Mouse (Mus musculus) layer of hippocampus, adult 2 months (tissue): ENCODE data around the gene Cldn14. TPM values are rescaled to one million over a fixed set of nuclear protein-coding genes. Genes with fewer than 3 reads are reported as not detected.

Experiments used
- DNase-seq, 2 experiments: peaks; one replicate each; pipeline ENCODE4 v3.0.0; 2022; ENCODE audit warnings: low spot score in 2 of 2
- H3K27ac ChIP-seq: fragments of 200-600 bp; 2 replicates; pipeline ENCODE4 v1.8.1; 2022
- H3K4me3 ChIP-seq: fragments of 200-600 bp; 2 replicates; pipeline ENCODE4 v1.8.1; 2022; ENCODE audit warnings: mild to moderate bottlenecking
- CTCF ChIP-seq: fragments of 200-600 bp; conservative IDR thresholded peaks from 2 replicates; pipeline ENCODE4 v1.8.1; 2022; ENCODE audit warnings: antibody characterized with exemption, mild to moderate bottlenecking, moderate library complexity
- total RNA-seq, 2 experiments: library from RNA; stranded (reverse); gene quantifications; 2 replicates each; pipeline ENCODE4 v1.2.3; 2021

Gene Cldn14
- total RNA-seq, 2 experiments from 2014 or later: 0.92 to 0.98 TPM

DNA sequence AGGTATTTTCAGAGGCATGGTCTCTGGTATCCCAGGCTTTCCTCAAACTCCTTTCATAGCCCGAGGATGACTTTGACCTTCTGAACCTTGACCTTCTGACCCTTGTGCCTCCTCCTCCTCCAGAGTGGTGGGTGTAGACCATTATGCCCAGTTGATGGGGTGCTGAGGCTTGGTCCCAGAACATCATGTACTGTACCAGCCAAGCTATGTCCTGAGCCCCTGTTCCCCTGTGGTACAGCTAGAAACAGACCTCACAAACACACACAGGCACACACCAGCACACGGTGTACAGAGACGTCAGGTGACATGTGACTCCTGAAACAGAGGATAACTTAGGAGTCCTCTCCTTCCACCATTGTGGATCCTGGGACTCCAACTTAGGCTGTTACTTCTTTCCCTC is 95.8 kb downstream of the Cldn14 start:
- H3K27ac ChIP-seq: no peak overlapping the region
- no peak overlapping the region for H3K4me3 ChIP-seq
- TF ChIP-seq CTCF: no peak
- no peak for DNase-seq

DNA sequence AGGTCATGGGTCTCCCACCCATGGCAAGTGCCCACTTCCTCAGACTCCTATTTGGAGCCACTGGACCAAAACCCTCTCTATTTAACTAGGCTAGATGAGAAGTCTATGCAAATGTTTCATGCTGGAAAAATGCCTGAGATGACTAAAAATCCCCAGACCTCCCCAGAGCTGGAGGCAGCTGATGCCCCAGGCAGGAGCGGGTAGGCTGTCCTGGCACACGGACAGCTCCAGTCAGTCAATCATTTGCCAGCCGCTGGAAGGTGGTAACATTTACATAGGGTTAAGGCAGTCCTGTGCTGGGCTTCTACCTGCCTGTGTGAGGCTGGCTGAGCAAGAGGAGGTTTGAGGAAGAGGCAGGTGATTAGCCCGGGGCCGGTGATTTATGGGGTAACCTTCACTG is 96.5 kb downstream of the Cldn14 start:
- Histone ChIP-seq H3K27ac (no peak overlapping the region), H3K4me3 (no peak overlapping the region)
- no peak for TF ChIP-seq CTCF
- no peak for DNase-seq

DNA sequence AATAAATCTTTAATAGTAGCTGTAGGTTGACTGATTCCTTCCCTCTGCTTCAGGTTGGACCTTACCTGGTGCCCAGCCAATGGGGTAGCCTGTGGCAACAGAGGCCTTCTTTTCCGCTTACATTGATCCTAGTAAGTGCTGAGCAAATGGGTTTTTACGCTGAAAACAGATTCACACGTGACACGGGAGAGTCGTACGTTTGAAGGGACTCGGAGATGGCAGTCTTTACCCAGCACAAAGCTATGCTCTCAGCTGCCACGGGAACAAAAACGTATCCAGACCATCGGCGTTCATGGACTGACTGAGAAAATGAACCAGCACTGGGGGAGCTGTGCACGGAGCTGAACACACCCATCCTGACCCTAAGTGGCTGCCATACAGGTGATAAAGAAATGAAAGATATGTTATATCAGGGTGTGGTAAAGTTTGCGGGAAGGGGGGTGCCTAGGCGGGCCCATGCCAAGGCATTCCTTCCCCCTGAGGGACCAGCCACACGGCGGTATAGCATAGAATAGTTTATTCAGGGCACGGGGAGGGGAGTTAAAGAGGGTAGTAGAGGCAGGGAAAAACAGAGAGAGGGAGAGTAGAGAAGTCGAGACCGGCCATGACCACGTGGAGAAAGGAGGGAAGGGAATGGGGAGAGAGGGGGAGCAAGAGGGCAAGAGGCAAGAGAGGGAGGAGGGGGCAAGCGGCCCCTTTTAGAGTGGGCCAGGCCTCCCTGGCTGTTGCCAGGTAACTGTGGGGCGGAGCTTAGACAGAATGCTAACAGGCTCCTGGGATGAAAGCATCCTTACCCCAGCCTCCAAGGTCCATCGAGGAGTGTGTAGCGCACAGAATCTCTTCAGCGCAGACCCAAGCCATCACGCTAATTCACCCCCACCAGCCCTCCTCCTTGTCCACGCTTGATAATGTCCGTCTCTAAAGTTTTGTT is 97.6 kb downstream of the Cldn14 start:
- no peak overlapping the region for H3K4me3 ChIP-seq
- no peak overlapping the region for H3K27ac ChIP-seq
- TF ChIP-seq CTCF: no peak
- no peak for DNase-seq

DNA sequence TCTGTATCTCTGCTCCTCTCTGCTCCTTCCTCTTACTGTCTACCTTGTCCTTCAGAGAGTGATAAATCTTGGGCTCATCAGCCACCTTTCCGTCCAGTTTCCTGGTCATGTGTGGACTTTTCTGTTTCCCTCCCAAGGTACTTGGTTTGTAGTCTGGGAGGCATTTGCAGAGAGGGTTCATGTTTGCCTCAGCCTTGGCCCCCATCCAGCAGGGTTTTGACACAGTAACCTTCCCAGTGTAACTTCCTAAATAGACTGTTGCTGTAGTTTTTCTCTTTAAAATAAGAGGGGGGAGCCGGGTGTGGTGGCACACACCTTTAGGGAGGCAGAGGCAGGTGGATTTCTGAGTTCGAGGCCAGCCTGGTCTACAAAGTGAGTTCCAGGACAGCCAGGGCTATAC is 98.7 kb downstream of the Cldn14 start:
- DNase-seq: no peak
- no peak overlapping the region for H3K27ac ChIP-seq
- no peak overlapping the region for H3K4me3 ChIP-seq
- no peak for TF ChIP-seq CTCF

DNA sequence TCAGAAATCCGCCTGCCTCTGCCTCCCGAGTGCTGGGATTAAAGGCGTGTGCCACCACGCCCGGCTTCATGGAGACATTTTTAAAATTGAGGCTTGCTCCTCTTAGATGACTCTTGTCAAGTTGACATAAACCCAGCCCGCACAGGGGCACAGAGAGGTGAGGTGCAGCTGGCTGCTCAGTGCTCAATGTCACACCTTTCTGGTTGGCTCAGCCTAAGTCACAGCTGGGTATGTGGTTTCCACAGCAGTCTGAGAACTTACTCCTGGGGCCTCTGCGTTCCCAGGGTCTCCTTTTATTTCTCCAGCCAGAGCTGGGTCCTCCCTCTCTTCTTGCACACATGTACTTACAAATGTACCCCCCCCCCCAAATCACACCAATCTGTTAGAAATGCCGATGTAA is 100.4 kb downstream of the Cldn14 start:
- DNase-seq: no peak
- no peak overlapping the region for H3K27ac ChIP-seq
- H3K4me3 ChIP-seq: no peak overlapping the region
- TF ChIP-seq CTCF: no peak

DNA sequence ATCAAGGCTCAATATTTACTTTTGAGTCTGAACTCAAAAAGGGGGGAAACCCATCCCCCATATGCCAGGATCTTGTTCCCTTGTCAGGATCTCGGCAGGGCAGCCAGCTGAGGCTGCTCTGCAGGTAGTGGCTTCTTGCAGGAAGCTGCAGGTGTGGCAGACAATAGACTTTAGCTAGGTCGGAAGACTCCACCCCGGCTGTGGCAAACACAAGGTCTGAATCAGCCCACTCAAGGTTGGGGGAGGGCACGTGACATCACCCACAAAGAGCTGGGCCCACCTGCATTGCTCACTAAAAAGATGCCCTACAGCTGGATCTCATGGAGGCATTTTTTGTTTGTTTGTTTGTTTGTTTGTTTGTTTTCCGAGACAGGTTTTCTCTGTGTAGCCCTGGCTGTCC is 100.9 kb downstream of the Cldn14 start:
- H3K27ac ChIP-seq: no peak overlapping the region
- no peak for DNase-seq
- no peak for TF ChIP-seq CTCF
- no peak overlapping the region for H3K4me3 ChIP-seq

DNA sequence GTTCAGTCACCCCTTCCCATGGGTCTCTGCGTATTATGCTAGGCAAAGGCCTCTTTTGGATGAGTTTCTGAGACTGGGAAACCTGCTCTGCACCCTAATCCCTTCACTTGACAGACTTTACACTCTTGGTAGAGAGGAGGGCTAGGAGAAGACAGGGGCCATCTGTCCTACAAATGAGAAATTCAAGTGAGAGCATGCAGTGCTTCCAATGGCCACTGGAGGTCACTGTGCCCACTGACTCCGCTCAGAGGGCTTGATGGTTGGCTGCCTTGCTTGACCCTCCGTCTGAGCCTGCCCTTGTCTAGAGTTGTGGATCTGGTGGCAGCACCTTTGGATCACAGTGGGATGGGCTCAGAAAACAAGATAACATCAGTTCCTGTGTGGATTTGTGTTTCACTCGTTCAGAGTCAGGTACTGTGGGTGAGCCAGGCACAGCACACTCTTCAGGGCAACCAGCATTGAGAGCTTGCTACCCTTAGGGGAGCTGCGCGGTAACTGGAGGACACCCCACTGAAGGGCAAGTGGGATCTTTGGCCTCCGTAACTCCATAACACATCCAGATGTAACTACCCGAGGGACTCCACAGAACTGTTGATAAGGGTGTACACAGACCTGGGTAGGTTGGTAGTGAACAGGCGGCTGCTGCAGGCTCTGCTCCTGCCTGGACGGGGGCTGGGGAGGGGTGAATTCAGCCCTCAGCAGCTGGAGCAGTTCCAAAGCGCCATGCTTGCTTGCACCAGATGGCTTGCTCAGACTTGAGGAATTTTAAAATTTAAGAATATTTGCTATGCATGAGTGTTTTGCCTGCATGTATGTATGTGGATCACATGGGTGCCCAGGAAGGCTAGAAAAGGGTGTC is 102.3 kb downstream of the Cldn14 start:
- no peak overlapping the region for H3K27ac ChIP-seq
- no peak overlapping the region for H3K4me3 ChIP-seq
- DNase-seq: peak; percentile 67 to 77
- peak; percentile 99 for TF ChIP-seq CTCF

DNA sequence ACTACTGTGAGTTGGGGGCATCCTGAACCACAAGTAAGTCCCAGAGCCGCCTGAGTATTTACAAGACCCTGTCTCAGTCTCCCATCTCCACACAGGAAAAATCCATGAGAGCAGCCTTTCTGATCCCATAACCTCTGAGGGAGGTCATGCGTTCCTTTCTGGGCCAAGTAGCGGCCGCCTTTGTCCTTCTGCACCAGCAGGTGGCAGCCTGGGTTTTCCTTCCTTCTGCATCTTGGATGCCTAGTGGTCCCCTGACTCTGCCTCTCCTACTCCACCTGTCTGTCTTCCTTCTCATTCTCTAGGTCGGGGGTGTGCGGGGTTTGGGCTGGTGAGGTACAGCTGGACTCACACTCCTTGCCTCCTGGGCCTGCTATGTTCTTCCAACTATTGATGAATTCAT is 105.6 kb downstream of the Cldn14 start:
- peak; percentile 51 for TF ChIP-seq CTCF
- no peak for DNase-seq
- H3K4me3 ChIP-seq: no peak overlapping the region
- H3K27ac ChIP-seq: no peak overlapping the region

DNA sequence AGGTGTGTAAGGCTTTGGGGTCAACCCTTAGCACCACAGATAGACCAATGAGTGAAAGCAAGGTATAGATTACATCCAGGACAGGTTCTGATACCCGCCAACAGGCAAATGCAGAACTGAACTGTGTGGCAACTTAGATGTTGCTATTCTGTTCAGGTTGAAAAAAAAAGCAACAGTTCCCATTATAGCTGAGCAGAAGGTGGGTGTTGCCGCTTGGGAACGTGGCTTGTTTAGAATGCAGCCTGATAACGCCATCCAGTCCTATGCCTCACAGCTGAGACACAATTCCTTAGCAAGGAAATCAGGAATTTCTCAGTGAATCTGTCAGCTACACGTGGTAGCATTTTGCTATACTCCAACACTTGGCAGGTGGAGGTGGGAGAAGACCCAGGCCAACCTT is 115.4 kb downstream of the Cldn14 start:
- Histone ChIP-seq H3K4me3 (no peak overlapping the region), H3K27ac (0 out of 2 replicates have a peak overlapping the region, but pooled peaks have one; percentile 5)
- DNase-seq: no peak
- no peak for TF ChIP-seq CTCF

DNA sequence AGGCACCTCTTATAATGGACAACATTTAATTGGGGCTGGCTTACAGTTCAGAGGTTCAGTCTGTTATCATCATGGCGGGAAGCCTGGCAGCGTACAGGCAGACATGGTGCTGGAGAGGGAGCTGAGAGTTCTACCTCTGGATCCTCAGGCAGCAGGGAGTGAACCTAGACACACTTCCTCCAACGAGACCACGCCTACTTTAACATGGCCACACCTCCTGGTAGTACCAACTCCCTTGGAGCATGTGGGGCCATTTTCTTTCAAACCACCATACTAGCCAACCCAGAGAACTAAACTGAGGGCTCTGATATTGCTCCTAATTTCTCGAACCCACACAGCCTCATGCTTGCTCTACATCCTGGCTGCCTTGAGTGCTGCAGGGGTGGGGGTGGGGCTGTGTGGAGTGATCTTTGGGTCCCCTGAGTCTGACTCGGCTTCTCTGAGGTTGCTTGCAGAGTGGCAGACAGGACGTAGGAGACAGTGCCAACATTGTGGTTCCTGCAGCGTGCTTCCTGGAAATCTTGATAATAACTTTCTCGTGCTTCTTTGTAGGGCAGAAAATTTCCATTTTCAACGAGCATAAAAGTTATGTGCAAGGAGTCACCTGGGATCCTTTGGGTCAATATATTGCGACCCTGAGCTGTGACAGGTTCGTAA is 117.6 kb downstream of the Cldn14 start:
- H3K27ac ChIP-seq: no peak overlapping the region
- no peak for DNase-seq
- no peak for TF ChIP-seq CTCF
- no peak overlapping the region for H3K4me3 ChIP-seq

DNA sequence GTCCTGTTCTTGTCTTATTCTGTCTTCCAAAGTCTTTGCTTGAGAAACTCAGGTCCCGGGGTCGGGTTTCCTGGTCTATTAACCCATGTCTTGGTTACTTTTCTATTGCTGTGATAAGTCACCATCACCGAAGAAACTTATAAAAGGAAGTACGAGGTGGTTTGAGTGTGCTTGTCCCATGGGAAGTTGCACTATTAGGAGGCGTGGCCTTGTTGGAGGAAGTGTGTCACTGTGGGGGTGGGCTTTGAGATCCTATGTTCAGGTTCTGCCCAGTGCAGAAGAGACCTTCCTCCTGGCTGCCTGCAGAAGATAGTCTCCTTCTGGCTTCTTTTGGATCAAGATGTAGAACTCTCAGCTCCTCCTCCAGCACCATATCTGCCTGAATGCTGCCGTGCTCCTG is 120.2 kb downstream of the Cldn14 start:
- DNase-seq: no peak
- Histone ChIP-seq H3K27ac (no peak overlapping the region), H3K4me3 (no peak overlapping the region)
- TF ChIP-seq CTCF: no peak

DNA sequence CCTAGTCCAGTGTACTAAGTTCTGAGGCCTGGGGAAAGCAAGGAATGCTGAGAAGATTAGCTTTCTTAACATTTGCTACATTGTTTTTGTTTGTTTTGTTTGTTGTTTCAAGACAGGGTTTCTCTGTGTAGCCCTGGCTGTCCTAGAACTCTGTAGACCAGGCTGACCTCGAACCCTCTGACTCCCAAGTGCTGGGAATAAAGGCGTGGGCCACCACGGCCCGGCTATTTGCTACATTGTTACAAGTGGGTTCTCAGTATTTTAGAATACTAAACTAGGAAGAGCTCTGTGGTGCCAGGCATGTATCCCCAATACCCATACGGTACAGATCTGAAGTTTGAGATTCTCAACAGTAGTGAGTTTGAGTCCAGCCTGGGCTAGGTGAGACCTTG is 123.9 kb downstream of the Cldn14 start:
- TF ChIP-seq CTCF: no peak
- no peak for DNase-seq
- Histone ChIP-seq H3K4me3 (peak overlapping the region; percentile 62), H3K27ac (no peak overlapping the region)

DNA sequence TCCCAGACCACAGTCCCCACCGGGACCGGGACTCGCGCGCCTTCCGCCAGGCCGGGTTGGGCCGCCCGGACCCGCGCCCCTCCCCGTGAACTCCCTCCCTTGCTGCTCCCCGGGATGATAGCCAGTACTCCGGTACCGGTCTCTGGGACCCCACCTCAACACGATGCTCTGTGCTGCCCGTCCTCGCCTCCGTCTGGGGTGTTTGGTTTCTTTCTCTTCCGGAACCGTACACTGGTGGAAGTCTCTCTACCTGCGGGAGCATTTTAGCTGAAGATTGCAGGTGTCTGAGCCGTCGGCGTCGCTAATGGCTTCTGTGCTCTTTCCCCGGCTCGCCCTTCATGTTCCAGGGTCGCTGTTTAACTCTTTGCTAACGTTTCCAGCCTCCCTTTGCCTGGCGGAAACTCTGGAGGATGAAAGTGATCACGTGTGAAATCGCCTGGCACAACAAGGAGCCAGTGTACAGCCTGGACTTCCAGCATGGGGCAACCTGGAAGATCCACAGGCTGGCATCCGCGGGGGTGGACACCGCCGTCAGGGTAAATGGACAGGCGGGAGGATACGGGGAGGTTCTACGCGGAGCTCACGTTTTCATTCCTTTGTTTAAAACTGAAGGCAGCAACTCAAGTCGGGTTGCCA is 124.4 kb downstream of the Cldn14 start:
- Histone ChIP-seq H3K27ac (no peak overlapping the region), H3K4me3 (peak overlapping the region; percentile 62)
- no peak for TF ChIP-seq CTCF
- DNase-seq: no peak
